Mouse (Mus musculus): Measurements from ENCODE around the gene Zfp362. TPM values are rescaled to one million over a fixed set of nuclear protein-coding genes. Genes with fewer than 3 reads are reported as not detected.

Zfp362 gene
- polyA plus RNA-seq, 1 experiment from 2014 or later = 23.5 TPM

- Histone ChIP-seq H3K9me3 (no peaks in the 10 kb centered on the region), H3K27me3 (replicated peaks) (no peaks in the 10 kb centered on the region), H3K36me3 (no peaks in the 10 kb centered on the region), H3K9ac (no peak overlapping the region), H3K4me2 (replicated peaks) (no peak overlapping the region), H3K4me3 (replicated peaks) (no peak overlapping the region), H3K4me1 (replicated peaks) (peaks cover 3% of the 10 kb centered on the region; the same call in 1 of the 2 replicates), H3K27ac (no peak overlapping the region)
- ATAC-seq = no peak
- 56% methylated on average over 12 of the region's 12 CpGs for WGBS
These were observed 14.7 kb upstream of the Zfp362 start for GRCm38 (mm10) chr4:128820568-128820967.

DNA sequence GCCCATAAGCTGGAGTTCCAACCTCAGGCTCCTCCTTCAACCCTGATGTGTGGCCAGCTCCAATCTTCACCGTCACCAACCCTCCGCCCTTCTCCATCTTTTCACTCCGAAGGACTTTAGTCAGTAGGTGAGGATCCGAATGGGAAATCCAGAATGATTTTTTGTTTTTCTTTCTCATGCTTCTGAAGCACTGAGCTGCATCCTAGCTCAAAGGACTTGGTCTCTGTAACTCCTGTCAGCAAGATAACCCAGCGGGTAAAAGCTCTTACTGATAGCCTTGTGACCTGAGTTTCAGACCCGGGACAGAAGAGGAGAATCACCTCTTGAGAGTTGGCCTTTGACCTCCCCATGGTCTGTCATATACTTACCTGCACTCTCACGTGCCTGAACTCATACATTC, 11.2 kb upstream of the Zfp362 start:
- Histone ChIP-seq H3K9me3 (no peaks in the 10 kb centered on the region), H3K9ac (no peak overlapping the region), H3K27me3 (replicated peaks) (no peaks in the 10 kb centered on the region), H3K27ac (no peak overlapping the region), H3K4me2 (replicated peaks) (no peak overlapping the region), H3K4me3 (replicated peaks) (no peak overlapping the region), H3K36me3 (no peaks in the 10 kb centered on the region), H3K4me1 (replicated peaks) (peaks cover 3% of the 10 kb centered on the region)
- WGBS = 49% methylated on average over 7 of the region's 7 CpGs
- ATAC-seq = no peak

DNA sequence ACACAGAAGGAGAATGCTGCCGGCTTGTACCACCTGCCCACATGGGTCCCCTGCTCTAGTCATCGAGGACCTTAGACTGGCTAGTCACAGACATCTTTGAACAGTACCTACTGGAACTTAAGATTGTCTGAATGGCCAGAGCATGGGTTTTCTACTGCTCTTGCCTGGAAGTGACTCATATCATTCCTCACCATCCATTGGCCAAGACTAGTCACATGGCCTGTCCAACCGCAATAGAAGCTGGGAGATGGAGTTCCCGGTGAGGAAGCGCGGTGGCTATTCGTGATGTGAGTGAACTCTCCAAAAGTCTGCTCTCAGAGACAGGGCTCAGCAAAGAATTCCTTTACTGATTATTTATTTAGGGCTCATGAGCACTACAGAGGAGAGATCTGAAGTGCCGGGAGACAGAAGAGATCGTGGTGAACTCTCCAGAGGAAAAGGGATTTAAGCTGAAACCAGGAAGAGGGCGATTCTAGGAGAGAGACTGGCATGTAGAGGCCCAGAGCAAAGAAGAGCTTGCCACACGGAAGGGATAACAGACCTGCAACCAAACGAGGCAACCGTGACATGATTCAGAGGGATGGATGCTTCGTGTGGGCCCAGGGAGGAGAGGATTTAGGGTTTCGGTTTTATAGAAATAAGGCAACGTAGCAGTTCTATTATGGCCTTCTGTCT, 5.7 kb upstream of the Zfp362 start:
- H3K27me3 ChIP-seq (replicated peaks) = no peaks in the 10 kb centered on the region
- no peaks in the 10 kb centered on the region for H3K36me3 ChIP-seq
- peak; percentile 92 for ATAC-seq
- peak overlapping the region; percentile 77 for H3K4me2 ChIP-seq (replicated peaks)
- no peaks in the 10 kb centered on the region for H3K9me3 ChIP-seq
- H3K4me1 ChIP-seq (replicated peaks) = no peaks in the 10 kb centered on the region; the same call in none of the 2 replicates
- peak overlapping the region; percentile 48 for H3K4me3 ChIP-seq (replicated peaks)
- H3K27ac ChIP-seq = peak overlapping the region; percentile 20; the same call in 1 of the 2 replicates
- peak overlapping the region; percentile 55 for H3K9ac ChIP-seq
- WGBS = 13% methylated on average over 16 of the region's 16 CpGs

DNA sequence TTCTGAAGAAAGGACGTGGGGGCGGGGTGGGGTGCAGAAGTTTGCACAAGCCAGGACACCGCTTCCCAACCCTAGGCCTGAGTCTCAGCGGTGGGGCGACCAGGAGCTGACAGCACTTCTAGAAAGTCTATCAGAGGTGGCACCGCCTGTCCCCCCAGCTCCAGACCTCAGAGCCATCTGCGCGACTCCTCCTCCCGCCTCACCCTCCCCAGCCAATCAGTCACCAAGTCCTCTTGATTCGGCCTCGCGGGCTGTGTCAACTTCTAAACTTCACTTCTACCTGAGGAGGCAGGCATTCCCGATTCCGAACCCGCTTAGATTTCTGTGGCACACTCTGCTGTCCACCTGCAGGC, 958 bp upstream of the Zfp362 start:
- Histone ChIP-seq H3K9me3 (no peaks in the 10 kb centered on the region), H3K4me3 (replicated peaks) (peak overlapping the region; percentile 88), H3K4me1 (replicated peaks) (peaks cover 30% of the 10 kb centered on the region), H3K27ac (peak overlapping the region; percentile 97), H3K36me3 (no peaks in the 10 kb centered on the region), H3K9ac (peak overlapping the region; percentile 97), H3K27me3 (replicated peaks) (no peaks in the 10 kb centered on the region), H3K4me2 (replicated peaks) (peak overlapping the region; percentile 88)
- peak; percentile 63 for ATAC-seq
- WGBS = under 1% methylated on average over 15 of the region's 15 CpGs

GRCm38 (mm10) chr4:128805150-128806042, 449 bp downstream of the Zfp362 start:
- H3K4me1 ChIP-seq (replicated peaks) = peaks cover 33% of the 10 kb centered on the region
- H3K9me3 ChIP-seq = no peaks in the 10 kb centered on the region
- peak overlapping the region; percentile 88 for H3K4me3 ChIP-seq (replicated peaks)
- under 1% methylated on average over 48 of the region's 74 CpGs for WGBS
- peak; percentile 22 for ATAC-seq
- H3K36me3 ChIP-seq = no peaks in the 10 kb centered on the region
- peak overlapping the region; percentile 97 for H3K27ac ChIP-seq
- no peaks in the 10 kb centered on the region for H3K27me3 ChIP-seq (replicated peaks)
- H3K9ac ChIP-seq = peak overlapping the region; percentile 97
- H3K4me2 ChIP-seq (replicated peaks) = peak overlapping the region; percentile 88

DNA sequence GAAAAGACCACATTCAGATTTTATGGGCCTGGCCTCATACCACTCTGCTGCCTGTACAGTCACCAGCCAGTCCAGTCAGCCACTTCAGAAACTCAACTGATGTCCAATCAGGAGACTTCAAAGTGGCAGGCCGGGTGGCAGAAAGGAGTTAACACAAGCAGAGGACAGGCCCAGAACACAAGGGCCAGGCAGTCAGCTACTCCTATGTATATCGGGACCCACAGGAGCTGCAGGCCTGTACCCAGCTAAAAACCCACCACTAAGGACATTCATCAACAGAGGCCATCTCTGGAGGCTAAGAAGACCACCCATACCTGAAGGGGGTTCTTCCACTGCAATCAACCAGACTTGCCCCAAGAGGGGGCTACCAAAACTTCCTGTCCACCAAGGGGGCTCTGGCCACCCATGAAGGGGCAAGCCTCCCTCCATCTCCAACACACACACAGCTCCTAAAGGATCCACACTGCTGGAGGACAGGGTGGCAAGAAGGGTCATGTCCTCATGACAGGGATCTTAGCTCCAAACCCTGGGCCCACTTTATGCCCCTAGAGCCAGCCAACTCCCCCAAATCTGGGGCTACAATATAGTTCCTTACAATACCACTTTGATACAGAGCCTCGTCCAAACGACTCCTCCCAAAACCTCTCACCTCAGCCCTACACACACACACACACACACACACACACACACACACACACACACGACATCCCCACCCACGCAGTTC, 1.3 kb downstream of the Zfp362 start:
- Histone ChIP-seq H3K27ac (peak overlapping the region; percentile 97; the same call in 1 of the 2 replicates), H3K4me1 (replicated peaks) (peaks cover 33% of the 10 kb centered on the region), H3K9me3 (no peaks in the 10 kb centered on the region), H3K36me3 (no peaks in the 10 kb centered on the region), H3K9ac (peak overlapping the region; percentile 97), H3K4me2 (replicated peaks) (peak overlapping the region; percentile 88), H3K27me3 (replicated peaks) (no peaks in the 10 kb centered on the region), H3K4me3 (replicated peaks) (peak overlapping the region; percentile 88)
- WGBS = 5% methylated on average over 6 of the region's 6 CpGs
- ATAC-seq = no peak

GRCm38 (mm10) chr4:128803569-128803968, 2.3 kb downstream of the Zfp362 start:
- no peak overlapping the region; the same call in 1 of the 2 replicates for H3K9ac ChIP-seq
- H3K4me3 ChIP-seq (replicated peaks) = no peak overlapping the region
- ATAC-seq = no peak
- H3K36me3 ChIP-seq = no peaks in the 10 kb centered on the region
- H3K27me3 ChIP-seq (replicated peaks) = no peaks in the 10 kb centered on the region
- peak overlapping the region; percentile 88 for H3K4me2 ChIP-seq (replicated peaks)
- H3K27ac ChIP-seq = no peak overlapping the region
- H3K9me3 ChIP-seq = no peaks in the 10 kb centered on the region
- H3K4me1 ChIP-seq (replicated peaks) = peaks cover 33% of the 10 kb centered on the region
- 53% methylated on average over 5 of the region's 5 CpGs for WGBS

DNA sequence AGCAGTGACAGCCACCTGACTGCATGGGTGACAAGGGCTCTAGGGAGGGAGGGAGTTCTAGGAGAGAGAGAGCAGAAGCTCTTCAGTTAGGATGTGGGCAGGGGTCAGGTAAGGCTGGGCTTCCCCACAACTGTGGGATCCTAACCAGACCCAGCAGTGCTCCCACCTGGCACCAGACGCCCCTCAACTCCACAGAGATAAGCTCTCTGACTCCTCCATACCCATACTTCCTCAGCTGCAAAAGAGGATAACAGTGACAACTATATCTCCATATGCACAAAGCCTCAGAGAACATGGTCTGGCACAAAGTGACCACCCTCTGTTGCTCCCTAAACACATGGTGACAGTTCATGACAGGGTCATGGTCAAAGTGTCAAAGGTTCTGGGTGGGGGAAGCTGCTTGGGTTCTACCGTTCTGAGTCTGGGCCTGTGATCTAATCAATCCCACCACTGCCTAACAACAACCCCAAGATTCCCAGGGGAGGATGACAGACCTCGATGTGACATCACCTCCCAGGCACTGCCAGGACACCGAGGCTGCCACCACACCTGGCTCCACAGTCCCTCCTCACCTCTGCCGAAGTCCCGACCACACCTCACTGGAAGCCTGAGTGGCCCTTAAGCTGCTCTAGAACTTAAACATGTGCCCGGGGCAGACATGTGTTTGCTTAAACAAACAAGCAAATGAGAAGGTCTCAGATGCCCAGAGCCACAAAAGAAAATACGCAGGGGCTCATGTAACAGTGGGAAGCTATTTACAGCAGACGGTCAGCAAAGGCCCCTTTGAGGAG, 4.0 kb downstream of the Zfp362 start:
- 51% methylated on average over 9 of the region's 9 CpGs for WGBS
- no peak overlapping the region for H3K4me2 ChIP-seq (replicated peaks)

DNA sequence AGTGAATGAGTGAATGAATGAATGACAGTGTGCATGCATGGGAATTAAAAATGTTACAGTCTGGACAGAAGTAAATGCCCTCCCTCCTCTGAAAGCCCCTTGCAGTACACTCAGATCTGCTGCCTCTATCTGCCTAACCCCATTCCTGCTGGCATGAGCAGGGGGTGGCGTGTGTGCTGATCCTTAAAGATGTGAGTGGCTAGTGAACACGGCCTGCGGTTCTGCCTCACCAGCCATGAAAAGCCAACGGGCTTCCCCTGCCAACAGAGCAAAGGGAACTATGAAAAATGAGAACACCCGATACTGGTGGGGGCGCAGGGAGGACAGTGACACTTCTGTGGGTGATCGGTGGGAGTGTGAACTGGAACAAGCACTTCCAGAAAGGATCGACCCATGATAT, 9.1 kb downstream of the Zfp362 start:
- Histone ChIP-seq H3K4me3 (replicated peaks) (no peak overlapping the region), H3K4me2 (replicated peaks) (no peak overlapping the region), H3K27ac (no peak overlapping the region), H3K4me1 (replicated peaks) (peaks cover 16% of the 10 kb centered on the region), H3K36me3 (no peaks in the 10 kb centered on the region), H3K27me3 (replicated peaks) (no peaks in the 10 kb centered on the region), H3K9ac (no peak overlapping the region), H3K9me3 (no peaks in the 10 kb centered on the region)
- no peak for ATAC-seq
- WGBS = 84% methylated on average over 8 of the region's 8 CpGs

More for the DNA sequence above, 4.0 kb downstream of the Zfp362 start:
- Histone ChIP-seq H3K9ac (no peak overlapping the region), H3K4me3 (replicated peaks) (no peak overlapping the region), H3K27me3 (replicated peaks) (no peaks in the 10 kb centered on the region), H3K36me3 (no peaks in the 10 kb centered on the region), H3K4me1 (replicated peaks) (peaks cover 33% of the 10 kb centered on the region), H3K27ac (no peak overlapping the region), H3K9me3 (no peaks in the 10 kb centered on the region)
- ATAC-seq = no peak

GRCm38 (mm10) chr4:128795596-128795995, 10.2 kb downstream of the Zfp362 start:
- no peak overlapping the region for H3K4me3 ChIP-seq (replicated peaks)
- H3K27me3 ChIP-seq (replicated peaks) = no peaks in the 10 kb centered on the region
- ATAC-seq = peak; percentile 59
- H3K4me2 ChIP-seq (replicated peaks) = no peak overlapping the region
- 15% methylated on average over 9 of the region's 9 CpGs for WGBS
- no peak overlapping the region for H3K27ac ChIP-seq
- no peaks in the 10 kb centered on the region for H3K36me3 ChIP-seq
- peaks cover 16% of the 10 kb centered on the region for H3K4me1 ChIP-seq (replicated peaks)
- no peaks in the 10 kb centered on the region for H3K9me3 ChIP-seq
- H3K9ac ChIP-seq = no peak overlapping the region

DNA sequence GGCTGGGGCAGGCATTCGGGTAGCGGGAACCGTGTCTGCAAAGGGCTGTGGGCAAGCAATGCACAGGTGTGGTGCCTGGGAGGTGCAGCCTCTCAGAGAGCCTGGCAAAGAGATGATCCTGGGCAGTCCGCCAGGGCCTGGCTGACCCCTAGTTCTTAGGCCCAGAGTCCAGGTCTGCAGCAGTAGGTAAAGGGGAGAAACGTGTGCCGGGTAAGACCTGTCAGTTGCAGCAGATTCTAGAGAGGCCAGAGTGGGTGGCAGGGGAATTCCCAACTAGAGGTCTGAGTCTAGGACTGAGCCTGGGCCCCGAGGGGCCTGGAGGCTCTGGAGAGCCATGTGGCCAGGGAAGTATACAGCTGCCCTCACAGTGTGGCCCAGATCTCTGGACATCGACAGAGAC, 11.6 kb downstream of the Zfp362 start:
- ATAC-seq = no peak
- 80% methylated on average over 8 of the region's 8 CpGs for whole genome bisulfite sequencing
- Histone ChIP-seq H3K27me3 (replicated peaks) (no peaks in the 10 kb centered on the region), H3K27ac (no peak overlapping the region), H3K9me3 (no peaks in the 10 kb centered on the region), H3K9ac (no peak overlapping the region), H3K4me3 (replicated peaks) (no peak overlapping the region), H3K4me2 (replicated peaks) (no peak overlapping the region), H3K36me3 (no peaks in the 10 kb centered on the region), H3K4me1 (replicated peaks) (peaks cover 22% of the 10 kb centered on the region)
